Comparison of ENCODE assay signal across 9 mouse cellular contexts in the genomic region with DNA sequence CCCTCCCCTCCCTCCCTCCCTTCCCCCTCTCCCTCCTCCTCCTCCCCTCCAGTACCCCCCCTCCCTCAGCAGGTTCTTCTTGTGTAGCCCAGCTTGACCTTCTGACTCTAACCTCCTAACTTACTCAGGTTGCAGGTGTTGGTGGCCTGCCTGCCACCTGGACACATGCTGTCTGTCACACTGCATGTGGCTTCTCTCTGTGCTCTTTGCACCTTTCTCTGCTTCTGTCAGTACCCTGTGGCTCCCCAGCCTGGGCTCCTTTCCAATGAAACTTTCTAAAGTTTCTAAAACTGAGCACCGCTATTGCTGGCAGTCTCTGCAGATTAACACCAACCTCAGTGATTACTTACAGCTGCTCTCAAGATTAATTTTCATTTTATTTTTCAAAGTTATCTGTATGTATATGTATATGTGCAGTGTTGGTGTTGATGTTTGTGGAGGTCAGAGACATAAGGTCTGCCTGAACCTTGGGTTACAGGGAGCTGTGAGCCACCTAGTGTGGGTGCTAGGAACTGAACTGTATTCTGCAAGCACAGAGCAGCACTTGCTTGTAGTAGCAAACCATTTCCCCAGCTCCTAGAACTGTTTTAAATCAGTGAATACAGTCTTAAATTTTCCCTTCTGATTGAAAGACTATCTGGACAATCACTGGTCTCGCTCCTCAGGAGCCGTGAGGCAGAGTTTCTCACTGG. TPM values are rescaled to one million over a fixed set of nuclear protein-coding genes. Genes with fewer than 3 reads are reported as not detected.
DNase-seq lines count a peak whose midpoint lies in the region; ATAC-seq and TF ChIP-seq lines count a peak whose summit lies in the region.
"Had no signal": no experiment of that assay in that cellular context is flagged by ENCODE, and none has a peak within 500 bp of the region (broad histone marks: within the 10 kb centered on the region; RNA-seq: fewer than 3 reads in every experiment).

No protein-coding gene starts in this region.

- H3K36me3 ChIP-seq in splenic B cell, adult 2 months (ENCODE audit: control insufficient read depth, insufficient read depth, low read length, poor library complexity, severe bottlenecking): peaks cover 6% of the 10 kb centered on the region
- H3K36me3 ChIP-seq: neural tube, embryonic 13.5 days had no signal

- H3K4me3 ChIP-seq in gastrocnemius, adult 2 months: no peak overlapping the region
- H3K4me3 ChIP-seq: neural tube, embryonic 13.5 days had no signal

- intact Hi-C loops in gastrocnemius, adult 2 months (cut with DNase I): loop anchor here (2.0 kb wide), 1 partner anchor 148 kb away; no protein-coding TSS in a partner anchor

- no peaks in the 10 kb centered on the region for H3K27me3 ChIP-seq in splenic B cell, adult 2 months (ENCODE audit: control insufficient read depth, insufficient read depth, low read length, poor library complexity, severe bottlenecking)
- H3K27me3 ChIP-seq: neural tube, embryonic 13.5 days had no signal

- peak; percentile 25 for DNase-seq in gastrocnemius, adult 2 months
- DNase-seq in gastrocnemius, postnatal 4 days (ENCODE audit: low spot score in 2 of 2): no peak
- peak; percentile 15 for DNase-seq in ovary, postnatal 36 days (ENCODE audit: low spot score)
- DNase-seq in ovary, adult 18-20 months (ENCODE audit: low spot score): no peak
- peak; percentile 52 to 76 for DNase-seq in kidney, postnatal 36 days
- peak; percentile 47 for DNase-seq in splenic B cell, adult 2 months (ENCODE audit: low read depth, low spot score)
- no peak for DNase-seq in neural tube, embryonic 10.5 days (ENCODE audit: extremely low spot score, low spot score)

- TF ChIP-seq CTCF in gastrocnemius, adult 2 months (IDR thresholded peaks at IDR 0.05): peak; percentile 65

- ATAC-seq in common myeloid progenitor, adult 5-6 weeks (replicated peaks; ENCODE audit: low read depth, poor library complexity, severe bottlenecking): peak; percentile 58

- H3K27ac ChIP-seq in gastrocnemius, adult 2 months: peak overlapping the region; percentile 65
- H3K27ac ChIP-seq: neural tube, embryonic 13.5 days had no signal

RNA-seq across cellular contexts. Expression of a gene that starts 24.9 kb away (rescaled TPM):
- total RNA-seq in gastrocnemius, adult 2 months (2021): 10 to 100 TPM; 36.5 to 44.6 TPM
- total RNA-seq in gastrocnemius, postnatal 4 days (2021): 10 to 100 TPM; 17.3 to 23.2 TPM
- 32.3 and 35.7 TPM in 2 replicates for total RNA-seq in common myeloid progenitor, adult 5-6 weeks (2017)

RNA-seq across cellular contexts. Expression of a gene that starts 25.8 kb away (rescaled TPM):
- total RNA-seq in gastrocnemius, adult 2 months (2021): 10 to 100 TPM; 28.9 to 43.8 TPM
- total RNA-seq in gastrocnemius, postnatal 4 days (2021): 10 to 100 TPM; 56.1 to 59.4 TPM
- total RNA-seq in common myeloid progenitor, adult 5-6 weeks (2017): 117 and 138 TPM in 2 replicates

RNA-seq across cellular contexts. Expression of a gene that starts 38.5 kb away (rescaled TPM):
- total RNA-seq in gastrocnemius, adult 2 months (2021): 1 to 10 TPM; 3.4 to 3.8 TPM
- 10 to 100 TPM in 1 of 2 experiments, 1 to 10 TPM in 1; 8.3 to 10.6 TPM for total RNA-seq in gastrocnemius, postnatal 4 days (2021)
- 17.4 and 21.8 TPM in 2 replicates for total RNA-seq in common myeloid progenitor, adult 5-6 weeks (2017)

RNA-seq across cellular contexts. Expression of a gene that starts 51.1 kb away (rescaled TPM):
- total RNA-seq in gastrocnemius, adult 2 months (2021): 10 to 100 TPM; 20.6 to 21.2 TPM
- total RNA-seq in gastrocnemius, postnatal 4 days (2021): 10 to 100 TPM; 23.9 to 25.9 TPM
- 55.2 and 55.5 TPM in 2 replicates for total RNA-seq in common myeloid progenitor, adult 5-6 weeks (2017)

RNA-seq across cellular contexts. Expression of a gene that starts 53.5 kb away (rescaled TPM):
- total RNA-seq in gastrocnemius, adult 2 months (2021): 10 to 100 TPM in 1 of 2 experiments, 1 to 10 TPM in 1; 6.9 to 15.0 TPM
- 10 to 100 TPM; 43.1 to 47.7 TPM for total RNA-seq in gastrocnemius, postnatal 4 days (2021)
- total RNA-seq in common myeloid progenitor, adult 5-6 weeks (2017): 9.6 and 15.2 TPM in 2 replicates

Comparison
In these comparisons a context has a peak if more than half of its experiments do, and no peak if none do; other contexts are left out.
1. DNase-seq: peak in gastrocnemius, adult 2 months (single experiment), ovary, postnatal 36 days (single experiment), kidney, postnatal 36 days (2 of 2) and splenic B cell, adult 2 months (single experiment); none in gastrocnemius, postnatal 4 days (0 of 2), ovary, adult 18-20 months (single experiment) and neural tube, embryonic 10.5 days (single experiment).